Mouse (Mus musculus) G1E (cell line): ENCODE data around the gene Nrcam.

Source experiments
- CTCF ChIP-seq: IDR thresholded peaks from 2 replicates; pipeline ENCODE4 v1.5.1; 2012; ENCODE audit warnings: low read depth, low read length, inconsistent platforms, mixed read lengths
- GATA1 ChIP-seq: IDR thresholded peaks from 2 replicates; pipeline ENCODE4 v1.6.1; 2012; ENCODE audit warnings: borderline replicate concordance, low read length, inconsistent platforms, mixed read lengths
- POLR2AphosphoS5 ChIP-seq: IDR thresholded peaks from 2 replicates; pipeline ENCODE4 v1.6.1; 2012; ENCODE audit warnings: low read depth, low read length, inconsistent platforms; ENCODE audit not compliant: insufficient replicate concordance
- TAL1 ChIP-seq: conservative IDR thresholded peaks from 2 replicates; pipeline ENCODE4 v1.6.1; 2012; ENCODE audit warnings: low read depth, low read length, inconsistent platforms, mixed read lengths

- TF ChIP-seq CTCF (no peak), TAL1 (no peak), POLR2AphosphoS5 (no peak), GATA1 (no peak)
Measured at GRCm38 (mm10) chr12:44330216-44330719, 1.6 kb downstream of the Nrcam start.
